Mouse (Mus musculus): ENCODE data around the gene Tcf3.
A peak's percentile ranks its signal among the peaks of the same experiment; 100 is the strongest.

Tcf3 gene

GRCm38 (mm10) chr10:80385811-80386734, 47.4 kb downstream of the Tcf3 start:
- DNase-seq (ENCODE audit: low spot score in 2 of 2) = no peak

GRCm38 (mm10) chr10:80385310-80385709, 48.1 kb downstream of the Tcf3 start:
- no peak for DNase-seq (ENCODE audit: low spot score in 2 of 2)

GRCm38 (mm10) chr10:80384709-80385108, 48.7 kb downstream of the Tcf3 start:
- DNase-seq (ENCODE audit: low spot score in 2 of 2) = no peak

GRCm38 (mm10) chr10:80384115-80384639, 49.3 kb downstream of the Tcf3 start:
- DNase-seq (ENCODE audit: low spot score in 2 of 2) = no peak

- DNase-seq (ENCODE audit: low spot score in 2 of 2) = no peak
These were observed 50.0 kb downstream of the Tcf3 start for GRCm38 (mm10) chr10:80383431-80383830.

- DNase-seq (ENCODE audit: low spot score in 2 of 2) = no peak
These were observed 50.6 kb downstream of the Tcf3 start for GRCm38 (mm10) chr10:80382641-80383365.

- DNase-seq (ENCODE audit: low spot score in 2 of 2) = no peak
These were observed 55.7 kb downstream of the Tcf3 start for GRCm38 (mm10) chr10:80377716-80378115.

GRCm38 (mm10) chr10:80376160-80376559, 57.3 kb downstream of the Tcf3 start:
- peak; percentile 86 to 89 for DNase-seq (ENCODE audit: low spot score in 2 of 2)

GRCm38 (mm10) chr10:80374063-80374462, 59.4 kb downstream of the Tcf3 start:
- peak; percentile 65 to 73 for DNase-seq (ENCODE audit: low spot score in 2 of 2)

GRCm38 (mm10) chr10:80372706-80373105, 60.7 kb downstream of the Tcf3 start:
- DNase-seq (ENCODE audit: low spot score in 2 of 2) = no peak

- DNase-seq (ENCODE audit: low spot score in 2 of 2) = no peak
These were observed 61.5 kb downstream of the Tcf3 start for GRCm38 (mm10) chr10:80371983-80372382.

- no peak for DNase-seq (ENCODE audit: low spot score in 2 of 2)
These were observed 62.0 kb downstream of the Tcf3 start for GRCm38 (mm10) chr10:80371411-80371966.

GRCm38 (mm10) chr10:80369995-80370747, 63.3 kb downstream of the Tcf3 start:
- DNase-seq (ENCODE audit: low spot score in 2 of 2) = no peak

- no peak for DNase-seq (ENCODE audit: low spot score in 2 of 2)
These were observed 65.1 kb downstream of the Tcf3 start for GRCm38 (mm10) chr10:80368392-80368791.

GRCm38 (mm10) chr10:80367954-80368353, 65.5 kb downstream of the Tcf3 start:
- no peak for DNase-seq (ENCODE audit: low spot score in 2 of 2)

- DNase-seq (ENCODE audit: low spot score in 2 of 2) = no peak
These were observed 67.7 kb downstream of the Tcf3 start for GRCm38 (mm10) chr10:80365736-80366135.

- no peak for DNase-seq (ENCODE audit: low spot score in 2 of 2)
These were observed 69.7 kb downstream of the Tcf3 start for GRCm38 (mm10) chr10:80363734-80364133.

All from frontal cortex, postnatal 25 days (tissue).